Mouse (Mus musculus): Measurements from ENCODE around the gene Abcc12. TPM values are rescaled to one million over a fixed set of nuclear protein-coding genes. Genes with fewer than 3 reads are reported as not detected.

Abcc12 gene
- polyA plus RNA-seq, 1 experiment from 2014 or later: 0.11 TPM

GRCm38 (mm10) chr8:86586642-86587041 lies 6.2 kb upstream of the Abcc12 start:
- WGBS: 53% methylated on average over 6 of the region's 6 CpGs
- no peak for DNase-seq (ENCODE audit: low spot score)
- H3K4me3 ChIP-seq (ENCODE audit: low read depth, low read length): no peak overlapping the region

GRCm38 (mm10) chr8:86586058-86586457 lies 5.6 kb upstream of the Abcc12 start:
- WGBS: 45% methylated on average over 5 of the region's 5 CpGs
- Histone ChIP-seq H3K4me2 (ENCODE audit: low read depth, low read length, severe bottlenecking) (no peak overlapping the region), H3K4me1 (replicated peaks; ENCODE audit: control insufficient read depth, insufficient read depth, low read length) (no peaks in the 10 kb centered on the region), H3K4me3 (ENCODE audit: low read depth, low read length) (no peak overlapping the region), H3K9ac (ENCODE audit: low read length) (no peak overlapping the region), H3K9me3 (ENCODE audit: control insufficient read depth, low read length) (no peaks in the 10 kb centered on the region), H3K27me3 (ENCODE audit: control insufficient read depth, insufficient read depth, low read length) (no peaks in the 10 kb centered on the region), H3K36me3 (ENCODE audit: control insufficient read depth, insufficient read depth, low read length) (no peaks in the 10 kb centered on the region), H3K27ac (ENCODE audit: low read depth, low read length) (no peak overlapping the region)
- DNase-seq (ENCODE audit: low spot score) (no peak), ATAC-seq (replicated peaks; ENCODE audit: low FRiP score) (no peak)

More at GRCm38 (mm10) chr8:86586642-86587041, 6.2 kb upstream of the Abcc12 start:
- no peaks in the 10 kb centered on the region for H3K4me1 ChIP-seq (replicated peaks; ENCODE audit: control insufficient read depth, insufficient read depth, low read length)
- no peak for ATAC-seq (replicated peaks; ENCODE audit: low FRiP score)
- H3K36me3 ChIP-seq (ENCODE audit: control insufficient read depth, insufficient read depth, low read length): no peaks in the 10 kb centered on the region
- H3K9me3 ChIP-seq (ENCODE audit: control insufficient read depth, low read length): no peaks in the 10 kb centered on the region
- H3K27me3 ChIP-seq (ENCODE audit: control insufficient read depth, insufficient read depth, low read length): no peaks in the 10 kb centered on the region
- H3K9ac ChIP-seq (ENCODE audit: low read length): no peak overlapping the region
- no peak overlapping the region for H3K27ac ChIP-seq (ENCODE audit: low read depth, low read length)
- no peak overlapping the region for H3K4me2 ChIP-seq (ENCODE audit: low read depth, low read length, severe bottlenecking)

GRCm38 (mm10) chr8:86585532-86585931 lies 5.0 kb upstream of the Abcc12 start:
- Histone ChIP-seq H3K4me1 (replicated peaks; ENCODE audit: control insufficient read depth, insufficient read depth, low read length) (no peaks in the 10 kb centered on the region), H3K27ac (ENCODE audit: low read depth, low read length) (no peak overlapping the region), H3K9me3 (ENCODE audit: control insufficient read depth, low read length) (no peaks in the 10 kb centered on the region), H3K27me3 (ENCODE audit: control insufficient read depth, insufficient read depth, low read length) (no peaks in the 10 kb centered on the region), H3K36me3 (ENCODE audit: control insufficient read depth, insufficient read depth, low read length) (no peaks in the 10 kb centered on the region), H3K9ac (ENCODE audit: low read length) (peak overlapping the region; percentile 56), H3K4me3 (ENCODE audit: low read depth, low read length) (peak overlapping the region; percentile 36), H3K4me2 (ENCODE audit: low read depth, low read length, severe bottlenecking) (peak overlapping the region; percentile 68)
- WGBS: 3% methylated on average over 16 of the region's 16 CpGs
- ATAC-seq (replicated peaks; ENCODE audit: low FRiP score) (peak; percentile 84), DNase-seq (ENCODE audit: low spot score) (peak; percentile 86)

- H3K27ac ChIP-seq (ENCODE audit: low read depth, low read length): no peak overlapping the region
- DNase-seq (ENCODE audit: low spot score) (peak; percentile 87), ATAC-seq (replicated peaks; ENCODE audit: low FRiP score) (peak; percentile 71)
- no peaks in the 10 kb centered on the region for H3K4me1 ChIP-seq (replicated peaks; ENCODE audit: control insufficient read depth, insufficient read depth, low read length)
- H3K27me3 ChIP-seq (ENCODE audit: control insufficient read depth, insufficient read depth, low read length): no peaks in the 10 kb centered on the region
- H3K9ac ChIP-seq (ENCODE audit: low read length): peak overlapping the region; percentile 56
- no peaks in the 10 kb centered on the region for H3K36me3 ChIP-seq (ENCODE audit: control insufficient read depth, insufficient read depth, low read length)
- H3K9me3 ChIP-seq (ENCODE audit: control insufficient read depth, low read length): no peaks in the 10 kb centered on the region
- 3% methylated on average over 11 of the region's 11 CpGs for WGBS
- peak overlapping the region; percentile 68 for H3K4me2 ChIP-seq (ENCODE audit: low read depth, low read length, severe bottlenecking)
- H3K4me3 ChIP-seq (ENCODE audit: low read depth, low read length): peak overlapping the region; percentile 36
Observed at GRCm38 (mm10) chr8:86585118-86585517, 4.6 kb upstream of the Abcc12 start.

GRCm38 (mm10) chr8:86581921-86582331 lies 1.4 kb upstream of the Abcc12 start:
- no peak overlapping the region for H3K9ac ChIP-seq (ENCODE audit: low read length)
- ATAC-seq (replicated peaks; ENCODE audit: low FRiP score) (no peak), DNase-seq (ENCODE audit: low spot score) (no peak)
- H3K4me3 ChIP-seq (ENCODE audit: low read depth, low read length): no peak overlapping the region
- H3K36me3 ChIP-seq (ENCODE audit: control insufficient read depth, insufficient read depth, low read length): no peaks in the 10 kb centered on the region
- no peak overlapping the region for H3K27ac ChIP-seq (ENCODE audit: low read depth, low read length)
- no peaks in the 10 kb centered on the region for H3K27me3 ChIP-seq (ENCODE audit: control insufficient read depth, insufficient read depth, low read length)
- H3K9me3 ChIP-seq (ENCODE audit: control insufficient read depth, low read length): no peaks in the 10 kb centered on the region
- no peak overlapping the region for H3K4me2 ChIP-seq (ENCODE audit: low read depth, low read length, severe bottlenecking)
- H3K4me1 ChIP-seq (replicated peaks; ENCODE audit: control insufficient read depth, insufficient read depth, low read length): no peaks in the 10 kb centered on the region
- 86% methylated on average over 4 of the region's 4 CpGs for WGBS

GRCm38 (mm10) chr8:86578693-86579092 lies 1.8 kb downstream of the Abcc12 start:
- no peak for ATAC-seq (replicated peaks; ENCODE audit: low FRiP score)
- no peak overlapping the region for H3K27ac ChIP-seq (ENCODE audit: low read depth, low read length)
- no peak overlapping the region for H3K9ac ChIP-seq (ENCODE audit: low read length)
- no peak overlapping the region for H3K4me2 ChIP-seq (ENCODE audit: low read depth, low read length, severe bottlenecking)
- DNase-seq (ENCODE audit: low spot score): no peak
- H3K4me3 ChIP-seq (ENCODE audit: low read depth, low read length): no peak overlapping the region
- WGBS: 84% methylated on average over 8 of the region's 8 CpGs
- no peaks in the 10 kb centered on the region for H3K9me3 ChIP-seq (ENCODE audit: control insufficient read depth, low read length)
- H3K36me3 ChIP-seq (ENCODE audit: control insufficient read depth, insufficient read depth, low read length): no peaks in the 10 kb centered on the region
- no peaks in the 10 kb centered on the region for H3K4me1 ChIP-seq (replicated peaks; ENCODE audit: control insufficient read depth, insufficient read depth, low read length)
- H3K27me3 ChIP-seq (ENCODE audit: control insufficient read depth, insufficient read depth, low read length): no peaks in the 10 kb centered on the region

- H3K4me2 ChIP-seq (ENCODE audit: low read depth, low read length, severe bottlenecking): no peak overlapping the region
- no peaks in the 10 kb centered on the region for H3K9me3 ChIP-seq (ENCODE audit: control insufficient read depth, low read length)
- no peak overlapping the region for H3K4me3 ChIP-seq (ENCODE audit: low read depth, low read length)
- 71% methylated on average over 9 of the region's 9 CpGs for WGBS
- no peaks in the 10 kb centered on the region for H3K36me3 ChIP-seq (ENCODE audit: control insufficient read depth, insufficient read depth, low read length)
- no peak overlapping the region for H3K9ac ChIP-seq (ENCODE audit: low read length)
- DNase-seq (ENCODE audit: low spot score) (no peak), ATAC-seq (replicated peaks; ENCODE audit: low FRiP score) (no peak)
- no peak overlapping the region for H3K27ac ChIP-seq (ENCODE audit: low read depth, low read length)
- H3K27me3 ChIP-seq (ENCODE audit: control insufficient read depth, insufficient read depth, low read length): no peaks in the 10 kb centered on the region
- H3K4me1 ChIP-seq (replicated peaks; ENCODE audit: control insufficient read depth, insufficient read depth, low read length): no peaks in the 10 kb centered on the region
Observed at GRCm38 (mm10) chr8:86578076-86578475, 2.4 kb downstream of the Abcc12 start.

GRCm38 (mm10) chr8:86577547-86577946 lies 2.9 kb downstream of the Abcc12 start:
- Histone ChIP-seq H3K4me1 (replicated peaks; ENCODE audit: control insufficient read depth, insufficient read depth, low read length) (no peaks in the 10 kb centered on the region), H3K27me3 (ENCODE audit: control insufficient read depth, insufficient read depth, low read length) (no peaks in the 10 kb centered on the region), H3K9ac (ENCODE audit: low read length) (no peak overlapping the region), H3K9me3 (ENCODE audit: control insufficient read depth, low read length) (no peaks in the 10 kb centered on the region), H3K4me3 (ENCODE audit: low read depth, low read length) (no peak overlapping the region), H3K27ac (ENCODE audit: low read depth, low read length) (no peak overlapping the region), H3K4me2 (ENCODE audit: low read depth, low read length, severe bottlenecking) (no peak overlapping the region), H3K36me3 (ENCODE audit: control insufficient read depth, insufficient read depth, low read length) (no peaks in the 10 kb centered on the region)
- DNase-seq (ENCODE audit: low spot score) (no peak), ATAC-seq (replicated peaks; ENCODE audit: low FRiP score) (no peak)
- 89% methylated on average over 8 of the region's 8 CpGs for WGBS

- DNase-seq (ENCODE audit: low spot score): no peak
Observed at GRCm38 (mm10) chr8:86563674-86564073, 16.8 kb downstream of the Abcc12 start.

More at GRCm38 (mm10) chr8:86563674-86564073, 16.8 kb downstream of the Abcc12 start:
- Histone ChIP-seq H3K4me3 (ENCODE audit: low read depth, low read length) (no peak overlapping the region), H3K27me3 (ENCODE audit: control insufficient read depth, insufficient read depth, low read length) (no peaks in the 10 kb centered on the region), H3K4me1 (replicated peaks; ENCODE audit: control insufficient read depth, insufficient read depth, low read length) (no peaks in the 10 kb centered on the region; the same call in 1 of the 2 replicates), H3K9ac (ENCODE audit: low read length) (no peak overlapping the region), H3K36me3 (ENCODE audit: control insufficient read depth, insufficient read depth, low read length) (no peaks in the 10 kb centered on the region), H3K27ac (ENCODE audit: low read depth, low read length) (no peak overlapping the region), H3K4me2 (ENCODE audit: low read depth, low read length, severe bottlenecking) (no peak overlapping the region), H3K9me3 (ENCODE audit: control insufficient read depth, low read length) (no peaks in the 10 kb centered on the region)
- 89% methylated on average over 9 of the region's 9 CpGs for WGBS
- no peak for ATAC-seq (replicated peaks; ENCODE audit: low FRiP score)
